Mouse (Mus musculus) kidney, postnatal 0 days (tissue): ENCODE measurements around the gene Zzz3. TPM values are rescaled to one million over a fixed set of nuclear protein-coding genes. Genes with fewer than 3 reads are reported as not detected.

Experiments
- ATAC-seq: fragments of 200-750 bp; cut with Nextera tagmentation; replicated peaks from 2 replicates; pipeline ENCODE4 v1.8.0; 2017; ENCODE audit warnings: low read depth, moderate number of reproducible peaks, moderate TSS enrichment, moderate library complexity; ENCODE audit not compliant: low FRiP score
- DNase-seq: peaks from one replicate; pipeline ENCODE4 v3.0.0-alpha.2; 2016; ENCODE audit warnings: low spot score
- H3K27ac ChIP-seq: fragments of 300-500 bp; sonication (generic); 2 replicates; pipeline ENCODE4 v1.5.1; 2014; ENCODE audit warnings: mild to moderate bottlenecking
- H3K27me3 ChIP-seq: fragments of 300-500 bp; sonication (generic); 2 replicates; pipeline ENCODE4 v1.6.1; 2014; ENCODE audit warnings: low read length, mixed read lengths; ENCODE audit not compliant: insufficient read depth
- H3K36me3 ChIP-seq: fragments of 300-500 bp; sonication (generic); 2 replicates; pipeline ENCODE4 v1.6.1; 2014; ENCODE audit warnings: low read length, mixed read lengths; ENCODE audit not compliant: insufficient read depth
- H3K4me1 ChIP-seq: fragments of 300-500 bp; sonication (generic); replicated peaks from 2 replicates; pipeline ENCODE4 v1.6.1; 2014; ENCODE audit warnings: antibody characterized with exemption, low read length, mixed read lengths; ENCODE audit not compliant: insufficient read depth
- H3K4me2 ChIP-seq: fragments of 300-500 bp; sonication (generic); 2 replicates; pipeline ENCODE4 v1.6.1; 2014; ENCODE audit warnings: mild to moderate bottlenecking, low read length, moderate library complexity, mixed read lengths
- H3K4me3 ChIP-seq: fragments of 300-500 bp; sonication (generic); replicated peaks from 2 replicates; pipeline ENCODE4 v1.5.1; 2014; ENCODE audit warnings: low read depth, low read length
- H3K9ac ChIP-seq: fragments of 300-500 bp; sonication (generic); 2 replicates; pipeline ENCODE4 v1.6.1; 2014; ENCODE audit warnings: low read depth, low read length
- H3K9me3 ChIP-seq: fragments of 300-500 bp; sonication (generic); replicated peaks from 2 replicates; pipeline ENCODE4 v1.6.1; 2016; ENCODE audit warnings: low read length, inconsistent platforms, mixed read lengths
- CTCF ChIP-seq: IDR thresholded peaks from 2 replicates; pipeline ENCODE4 v1.5.1; 2016; ENCODE audit warnings: antibody characterized with exemption, low read depth, mild to moderate bottlenecking, moderate library complexity
- WGBS: fragments of 180-500 bp; shearing (Covaris S2); extraction: QIAGEN DNeasy Blood & Tissue Kit; methylation state at CpG from one replicate; pipeline ENCODE4 v1.1.7; 2014; 5-methylcytosine and 5-hydroxymethylcytosine counted together
- polyA plus RNA-seq: library from polyadenylated mRNA; unstranded; fragments of >200 nt; fragmentation: Nextera tagmentation; extraction: Ambion mirVana; gene quantifications from 2 replicates; pipeline ENCODE4 v1.2.1, GENCODE M21; 2015

Zzz3 gene
- polyA plus RNA-seq, 1 experiment from 2014 or later = 44.4 TPM

DNA sequence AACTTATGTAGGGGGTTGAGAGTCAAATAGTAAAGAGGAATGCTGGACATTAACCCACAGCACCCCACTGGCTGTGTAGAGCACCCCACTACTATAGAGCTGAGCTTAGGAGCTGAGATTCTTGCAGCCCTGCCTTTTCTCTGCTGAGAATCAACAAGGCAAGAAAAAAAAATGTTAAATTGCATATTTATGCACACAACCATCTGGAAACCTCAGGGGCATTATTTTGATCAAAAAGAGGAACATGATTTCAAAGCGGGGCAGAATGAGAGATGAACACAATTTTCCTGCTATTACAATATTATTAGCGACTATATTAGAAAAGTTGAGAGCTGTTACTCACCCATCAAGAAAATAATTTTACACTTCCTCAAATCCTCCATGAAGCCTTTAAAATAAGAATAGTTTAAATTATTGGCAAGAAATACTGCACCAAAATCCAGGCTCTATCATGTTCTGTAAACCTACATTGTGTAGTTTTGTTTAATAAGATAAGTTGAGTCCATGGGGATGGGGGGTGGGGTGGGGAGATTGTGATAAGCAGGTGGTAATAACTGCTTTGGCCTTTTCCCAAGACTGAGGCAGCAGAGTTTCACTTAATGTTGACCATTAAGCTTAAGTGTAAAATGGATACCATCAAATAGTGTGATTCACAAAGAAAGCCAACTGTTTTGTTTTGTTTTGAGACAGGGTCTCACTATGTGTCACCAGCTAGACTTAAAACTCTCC, 103.9 kb downstream of the Zzz3 start:
- Histone ChIP-seq H3K9ac (no peak overlapping the region), H3K9me3 (no peaks in the 10 kb centered on the region), H3K4me3 (no peak overlapping the region), H3K4me2 (no peak overlapping the region), H3K27ac (no peak overlapping the region), H3K27me3 (no peaks in the 10 kb centered on the region), H3K4me1 (no peaks in the 10 kb centered on the region), H3K36me3 (no peaks in the 10 kb centered on the region)
- no peak for DNase-seq
- no peak for TF ChIP-seq CTCF
- 84% methylated on average over 2 of the region's 2 CpGs for WGBS
- no peak for ATAC-seq

DNA sequence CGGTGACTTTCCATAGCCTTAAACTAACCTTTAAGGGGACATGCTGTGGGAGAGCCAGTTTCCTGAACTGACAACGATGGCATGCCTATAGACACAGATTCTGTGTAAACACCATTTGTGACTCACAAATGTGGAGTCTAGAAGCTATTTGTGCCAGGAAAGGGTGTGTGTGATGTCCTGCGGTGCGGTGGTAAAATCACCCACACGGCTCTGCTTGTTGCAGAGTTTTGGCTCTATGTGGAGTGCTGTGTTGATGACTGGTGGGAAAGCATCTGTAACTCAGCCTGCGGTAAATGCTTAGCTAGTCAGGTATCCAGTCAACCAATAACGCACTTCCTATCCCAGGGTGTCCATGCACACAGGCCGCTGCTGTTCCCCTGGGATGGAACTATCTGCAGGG, 112.6 kb downstream of the Zzz3 start:
- H3K36me3 ChIP-seq = no peaks in the 10 kb centered on the region
- no peak overlapping the region for H3K4me3 ChIP-seq
- no peak overlapping the region for H3K9ac ChIP-seq
- WGBS = 66% methylated on average over 8 of the region's 8 CpGs
- TF ChIP-seq CTCF = no peak
- H3K4me2 ChIP-seq = no peak overlapping the region
- H3K4me1 ChIP-seq = no peaks in the 10 kb centered on the region
- ATAC-seq (no peak), DNase-seq (no peak)
- no peaks in the 10 kb centered on the region for H3K27me3 ChIP-seq
- no peaks in the 10 kb centered on the region for H3K9me3 ChIP-seq
- H3K27ac ChIP-seq = no peak overlapping the region

- Histone ChIP-seq H3K36me3 (no peaks in the 10 kb centered on the region), H3K9me3 (no peaks in the 10 kb centered on the region), H3K4me1 (no peaks in the 10 kb centered on the region), H3K4me3 (no peak overlapping the region), H3K27ac (no peak overlapping the region), H3K27me3 (no peaks in the 10 kb centered on the region), H3K9ac (no peak overlapping the region), H3K4me2 (no peak overlapping the region)
- 82% methylated on average over 12 of the region's 12 CpGs for WGBS
- ATAC-seq (no peak), DNase-seq (no peak)
- TF ChIP-seq CTCF = no peak
These were observed 113.2 kb downstream of the Zzz3 start for GRCm38 (mm10) chr3:152508419-152508993.

GRCm38 (mm10) chr3:152509268-152509667, 114.0 kb downstream of the Zzz3 start:
- H3K9me3 ChIP-seq = no peaks in the 10 kb centered on the region
- H3K4me3 ChIP-seq = no peak overlapping the region
- WGBS = 78% methylated on average over 7 of the region's 7 CpGs
- no peak overlapping the region for H3K27ac ChIP-seq
- no peaks in the 10 kb centered on the region for H3K27me3 ChIP-seq
- TF ChIP-seq CTCF = no peak
- ATAC-seq (no peak), DNase-seq (no peak)
- H3K36me3 ChIP-seq = no peaks in the 10 kb centered on the region
- no peak overlapping the region for H3K4me2 ChIP-seq
- no peak overlapping the region for H3K9ac ChIP-seq
- no peaks in the 10 kb centered on the region for H3K4me1 ChIP-seq

Other genes starting within 250 kb of the Zzz3 start
- 74.1 and 84.5 TPM in 2 replicates for gene Gipc2, start 229.2 kb upstream of the Zzz3 start, polyA plus RNA-seq
- 32.5 and 34.9 TPM in 2 replicates for gene Dnajb4, start 185.2 kb upstream of the Zzz3 start, polyA plus RNA-seq
- gene Fubp1, start 185.1 kb upstream of the Zzz3 start, polyA plus RNA-seq = 178 and 189 TPM in 2 replicates
- 15.8 and 18.1 TPM in 2 replicates for gene Nexn, start 129.1 kb upstream of the Zzz3 start, polyA plus RNA-seq
- 14.4 and 14.6 TPM in 2 replicates for gene Miga1, start 55.1 kb upstream of the Zzz3 start, polyA plus RNA-seq
- gene Usp33, start 49.0 kb upstream of the Zzz3 start, polyA plus RNA-seq = 30.5 and 30.7 TPM in 2 replicates